Mouse (Mus musculus) cerebellum, postnatal 14 days (tissue): ENCODE results near the gene Fgf22.
A peak's percentile ranks its signal among the peaks of the same experiment; 100 is the strongest.

ENCODE experiments used
- DNase-seq, 2 experiments: peaks; one replicate each; pipeline ENCODE4 v3.0.0; 2021; ENCODE audit warnings: mixed read lengths in 2 of 2

Fgf22 gene

DNA sequence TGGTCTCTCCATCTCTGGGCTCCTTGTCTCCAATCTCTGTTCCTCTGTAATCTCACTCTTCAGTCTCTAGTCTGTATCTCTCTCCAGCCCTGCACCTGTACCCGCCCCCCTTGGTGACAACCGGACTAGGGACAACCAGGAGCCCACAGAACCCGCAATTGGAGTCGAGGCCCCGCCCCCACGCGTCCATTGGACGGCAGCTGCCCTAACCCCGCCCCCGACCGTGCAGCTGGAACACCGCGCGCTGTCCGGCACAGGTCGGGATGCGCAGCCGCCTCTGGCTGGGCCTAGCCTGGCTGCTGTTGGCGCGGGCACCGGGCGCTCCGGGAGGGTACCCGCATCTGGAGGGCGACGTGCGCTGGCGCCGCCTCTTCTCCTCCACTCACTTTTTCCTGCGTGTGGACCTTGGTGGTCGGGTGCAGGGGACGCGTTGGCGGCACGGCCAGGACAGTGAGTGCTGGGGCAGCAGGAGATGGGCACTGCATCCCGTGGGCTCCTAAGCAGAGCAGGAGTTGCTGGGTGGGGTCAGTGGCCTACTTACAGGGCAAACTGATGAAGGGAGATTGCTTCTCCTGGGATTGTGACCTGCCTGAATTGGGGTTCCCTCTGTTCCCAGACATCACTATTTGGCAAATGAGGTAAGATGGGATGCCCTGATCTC lies at the start of gene Fgf22:
Gene Fgf22 (plus strand): TSS at position 221 of the 661 bp plus-strand sequence.
- DNase-seq, result peak; percentile 60 to 73

GRCm38 (mm10) chr10:79705951-79706350 lies 48.9 kb upstream of the Fgf22 start:
- no peak for DNase-seq

DNA sequence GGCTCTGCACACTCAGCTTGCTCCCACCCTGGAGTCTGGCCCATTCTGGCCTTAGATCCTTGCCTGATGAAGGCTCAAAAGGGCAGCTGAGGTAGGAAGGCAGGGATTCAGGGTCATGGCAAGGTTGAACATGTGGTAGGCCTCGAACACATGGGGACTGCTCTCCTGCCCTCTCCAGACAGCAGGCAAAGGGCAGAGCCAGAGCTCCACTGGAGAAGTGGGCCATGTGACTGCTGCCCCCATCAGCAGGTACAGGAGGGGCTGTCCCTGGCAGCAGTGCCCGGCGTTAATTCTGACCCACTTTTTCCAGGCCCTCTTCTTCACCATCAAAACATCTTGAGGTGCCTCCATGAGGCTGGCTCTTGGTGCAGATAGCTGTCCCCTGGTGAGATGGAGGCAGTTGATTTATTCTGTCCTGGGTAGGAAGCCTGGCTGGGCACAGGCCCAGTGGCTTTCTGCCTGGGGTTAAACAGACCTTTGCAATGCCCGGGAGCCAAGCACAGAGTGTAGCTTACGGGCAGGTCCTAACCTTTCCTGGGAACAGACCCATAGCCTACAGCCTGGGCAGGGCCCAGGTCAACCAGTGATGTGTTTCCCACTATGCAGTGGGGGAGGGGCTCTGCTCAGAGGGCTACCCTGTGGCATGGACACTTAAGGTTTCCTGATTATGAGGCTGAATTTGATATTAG lies 48.3 kb upstream of the Fgf22 start:
- DNase-seq, result peak in 1 of 2 experiments; percentile 65

DNA sequence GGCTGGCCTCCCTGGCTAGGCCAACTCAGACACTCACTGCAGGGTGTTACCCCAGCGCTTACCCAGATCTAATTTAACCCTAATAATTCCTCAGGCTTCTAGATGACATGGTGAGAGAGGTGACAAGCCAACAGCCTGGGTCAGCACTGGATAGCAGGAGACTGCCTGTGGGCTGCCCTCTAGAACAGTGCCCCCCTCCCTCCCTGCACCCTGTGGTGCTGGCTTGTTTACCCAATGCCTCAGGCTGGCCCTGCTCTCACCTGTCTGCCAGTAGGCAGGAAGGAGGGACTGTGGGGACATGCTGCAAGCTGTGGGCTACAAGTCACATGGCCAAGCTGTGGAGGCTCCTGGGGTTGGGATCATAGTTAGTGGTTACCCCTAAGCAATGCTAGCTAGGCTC lies 47.7 kb upstream of the Fgf22 start:
- DNase-seq, result peak; percentile 64 to 68

DNA sequence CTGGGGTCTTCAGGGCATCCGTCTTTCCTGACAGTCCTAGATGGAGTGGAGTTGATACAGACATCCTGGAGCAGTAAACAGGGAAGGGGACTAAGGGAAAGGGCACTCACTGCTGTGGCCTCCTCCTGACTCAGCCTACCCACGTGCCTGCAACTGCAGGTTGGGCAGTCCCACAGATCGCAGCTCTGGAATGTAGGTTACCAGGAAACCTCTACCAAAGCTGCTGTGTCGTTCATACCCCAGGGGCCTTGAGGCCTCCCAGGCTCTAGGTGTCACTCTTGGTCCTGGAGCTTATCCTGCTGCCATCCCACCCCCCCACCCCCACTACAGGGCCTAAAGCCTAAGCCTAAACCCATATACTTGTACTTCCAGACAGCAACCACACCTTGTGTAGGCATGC lies 47.1 kb upstream of the Fgf22 start:
- DNase-seq, result no peak

DNA sequence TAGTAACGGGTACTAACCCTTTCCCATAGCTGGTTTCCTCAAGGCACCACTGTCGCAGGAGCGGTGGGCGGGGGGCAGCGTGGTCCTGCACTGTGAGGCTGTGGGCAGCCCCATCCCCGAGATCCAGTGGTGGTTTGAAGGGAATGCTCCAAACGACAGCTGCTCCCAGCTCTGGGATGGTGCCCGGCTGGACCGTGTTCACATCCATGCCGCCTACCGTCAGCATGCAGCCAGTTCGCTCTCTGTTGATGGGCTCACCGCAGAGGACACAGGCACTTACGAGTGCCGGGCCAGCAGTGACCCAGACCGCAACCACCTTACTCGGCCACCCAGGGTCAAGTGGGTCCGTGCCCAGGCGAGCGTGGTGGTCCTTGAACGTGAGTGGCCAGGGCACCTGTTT lies 46.2 kb upstream of the Fgf22 start:
- no peak for DNase-seq

DNA sequence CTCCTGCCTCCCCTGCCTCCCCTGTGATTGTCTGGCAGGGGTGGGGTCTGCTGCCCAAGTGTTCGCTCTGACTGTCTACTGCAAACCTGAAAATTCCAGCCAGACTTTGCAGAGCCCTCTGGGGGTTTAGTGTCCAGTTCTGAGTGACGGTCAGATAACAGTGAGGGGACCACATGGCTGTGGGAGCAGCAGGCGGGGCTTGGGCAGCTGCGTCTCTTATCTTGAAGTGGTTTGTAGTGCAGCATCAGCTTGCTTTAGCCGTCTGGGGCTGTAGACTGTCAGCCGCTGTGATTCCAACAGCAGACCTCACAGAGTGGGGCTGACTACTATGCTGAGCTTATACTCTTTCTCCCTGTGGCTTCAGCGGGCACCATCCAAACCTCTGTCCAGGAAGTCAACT lies 45.6 kb upstream of the Fgf22 start:
- DNase-seq, result no peak

GRCm38 (mm10) chr10:79712029-79712428 lies 42.8 kb upstream of the Fgf22 start:
- DNase-seq, result no peak

GRCm38 (mm10) chr10:79712499-79713126 lies 42.3 kb upstream of the Fgf22 start:
- peak; percentile 90 to 96 for DNase-seq

DNA sequence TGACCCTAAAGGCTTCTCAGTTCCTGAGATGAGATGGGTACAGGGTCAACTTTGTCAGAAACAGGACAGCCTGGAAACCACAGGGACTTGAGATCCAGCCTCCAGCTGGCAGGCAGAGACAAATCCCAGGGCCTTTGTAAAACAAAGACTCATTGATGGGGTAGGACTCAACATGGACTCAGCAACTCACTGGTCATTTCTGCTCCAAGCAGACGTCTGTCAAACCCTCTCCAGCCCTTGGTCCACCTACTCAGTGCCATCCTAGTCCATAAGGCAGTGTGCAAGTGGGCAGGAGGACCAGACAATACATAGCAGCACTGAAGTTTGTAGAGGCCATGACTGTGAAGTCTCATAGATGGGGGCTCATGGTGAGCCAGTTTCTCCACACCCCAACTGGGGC lies 41.7 kb upstream of the Fgf22 start:
- DNase-seq, result no peak

GRCm38 (mm10) chr10:79714996-79715395 lies 39.9 kb upstream of the Fgf22 start:
- peak; percentile 54 to 78 for DNase-seq

- DNase-seq, result peak; percentile 69 to 74
These were observed 38.5 kb upstream of the Fgf22 start, which contains the start of gene Hcn2 for GRCm38 (mm10) chr10:79716254-79716987. Gene Hcn2 (plus strand): TSS chr10:79716634.

GRCm38 (mm10) chr10:79716988-79717355 lies 37.9 kb upstream of the Fgf22 start:
- peak; percentile 63 to 65 for DNase-seq

DNA sequence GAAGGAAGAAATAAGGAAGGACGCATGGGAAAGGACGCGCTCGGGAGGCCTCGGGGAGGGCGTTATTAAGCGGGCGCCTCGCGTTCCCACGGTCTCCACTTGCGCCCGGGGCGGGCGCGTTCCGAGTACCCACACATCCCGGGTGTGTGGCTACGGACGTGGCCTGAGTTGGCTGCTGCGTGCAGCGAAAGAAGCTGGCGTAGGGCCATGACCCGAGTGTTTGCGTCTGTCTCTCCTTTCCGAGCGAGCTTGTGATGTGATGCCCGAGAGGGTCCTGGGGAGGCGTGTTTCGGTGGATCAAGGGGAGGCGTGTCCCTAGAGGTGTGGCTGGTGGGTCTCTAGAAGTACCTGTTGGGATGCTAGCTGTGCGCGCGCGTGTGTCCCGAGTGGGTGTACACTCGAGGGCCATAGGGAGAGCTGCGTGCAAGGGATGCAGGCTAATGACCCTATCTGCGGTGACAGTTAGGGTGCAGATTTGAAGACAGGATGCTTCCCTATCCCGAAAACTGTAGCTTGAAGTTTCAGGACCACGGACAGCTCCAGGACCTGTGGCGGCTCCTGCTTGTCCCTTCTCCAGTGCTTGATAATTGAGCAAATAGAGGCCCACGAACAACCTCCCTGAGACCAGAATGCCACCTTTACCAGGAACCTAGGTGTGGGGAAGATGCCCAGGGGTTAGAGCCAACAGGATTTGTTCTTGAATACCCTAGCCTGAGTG lies 37.1 kb upstream of the Fgf22 start:
- DNase-seq, result peak; percentile 65 to 78

DNA sequence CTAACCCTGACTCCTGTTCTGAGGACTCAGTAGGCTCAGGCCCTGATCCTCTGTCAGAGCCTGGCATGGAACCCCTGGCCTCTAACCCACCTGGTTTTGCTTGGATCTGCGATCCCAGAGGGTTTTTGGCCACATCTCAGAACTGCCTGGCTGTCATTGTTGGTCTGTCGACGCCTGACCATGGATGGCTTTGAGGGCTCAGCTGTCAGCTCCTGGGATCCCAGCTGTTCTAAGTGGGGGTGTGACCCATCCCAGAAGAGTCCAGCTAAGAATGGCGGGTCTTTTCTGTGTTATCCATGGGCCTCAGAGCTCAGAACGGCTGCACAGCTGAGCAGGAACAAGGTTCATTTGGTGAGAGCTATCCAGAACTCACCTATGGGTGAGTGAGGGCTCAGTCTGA lies 33.8 kb upstream of the Fgf22 start:
- no peak for DNase-seq

DNA sequence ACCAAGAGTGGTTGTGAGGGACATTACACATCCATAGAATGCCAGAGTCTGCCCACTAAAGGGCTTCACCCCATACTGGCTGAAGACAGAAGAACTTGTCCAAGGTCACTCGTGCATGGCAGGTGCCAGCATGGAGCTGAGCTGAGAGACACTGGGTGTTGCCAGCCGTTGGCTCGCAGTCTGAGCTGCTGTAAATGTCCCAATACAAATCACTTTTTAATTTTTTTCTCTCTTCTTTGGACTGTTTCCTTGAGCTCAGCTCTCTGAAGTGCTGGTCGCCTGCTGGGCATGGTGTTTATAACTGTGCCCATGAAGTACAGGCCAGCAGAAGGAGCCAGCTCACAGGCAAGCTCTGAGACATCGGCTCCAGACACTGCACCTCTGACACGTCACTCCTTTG lies 31.8 kb upstream of the Fgf22 start:
- DNase-seq, result peak in 1 of 2 experiments; percentile 53

DNA sequence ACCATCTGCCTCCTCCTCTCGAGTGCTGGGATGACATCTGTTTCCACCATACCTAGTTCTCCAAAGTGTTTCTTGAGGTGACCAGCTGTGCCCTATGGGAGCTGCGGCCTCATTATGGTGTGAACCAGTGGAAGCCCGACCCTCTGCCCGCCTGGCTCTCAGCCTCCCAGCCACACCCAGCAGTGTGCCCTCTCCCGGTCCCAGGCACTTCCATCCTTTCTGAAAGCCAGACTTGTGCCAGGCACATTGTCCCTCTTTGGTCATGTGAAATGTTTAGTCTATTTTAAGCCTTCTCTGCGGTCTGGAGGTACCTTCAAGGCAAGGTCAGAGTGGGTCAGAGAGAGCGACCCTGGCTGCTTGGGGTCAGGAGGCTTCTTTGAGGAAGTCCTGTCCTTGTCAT lies 31.2 kb upstream of the Fgf22 start:
- no peak for DNase-seq

DNA sequence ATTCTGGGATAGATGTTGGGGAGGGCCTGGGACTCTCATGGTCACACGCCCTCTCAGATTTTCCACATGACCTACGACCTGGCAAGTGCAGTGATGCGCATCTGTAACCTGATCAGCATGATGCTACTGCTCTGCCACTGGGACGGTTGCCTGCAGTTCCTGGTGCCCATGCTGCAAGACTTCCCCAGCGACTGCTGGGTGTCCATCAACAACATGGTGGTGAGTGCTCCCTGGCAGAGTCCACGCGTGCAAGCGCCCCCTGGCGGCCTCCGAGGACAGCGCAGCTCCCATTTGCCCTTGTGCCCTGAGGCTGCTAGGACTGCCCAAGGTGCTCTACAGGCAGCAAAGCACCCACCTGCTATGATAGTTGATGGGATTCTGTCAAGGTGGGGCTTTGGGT lies 28.8 kb upstream of the Fgf22 start:
- DNase-seq, result peak; percentile 50 to 76

- DNase-seq, result no peak
These were observed 26.3 kb upstream of the Fgf22 start for GRCm38 (mm10) chr10:79728323-79729249.

DNA sequence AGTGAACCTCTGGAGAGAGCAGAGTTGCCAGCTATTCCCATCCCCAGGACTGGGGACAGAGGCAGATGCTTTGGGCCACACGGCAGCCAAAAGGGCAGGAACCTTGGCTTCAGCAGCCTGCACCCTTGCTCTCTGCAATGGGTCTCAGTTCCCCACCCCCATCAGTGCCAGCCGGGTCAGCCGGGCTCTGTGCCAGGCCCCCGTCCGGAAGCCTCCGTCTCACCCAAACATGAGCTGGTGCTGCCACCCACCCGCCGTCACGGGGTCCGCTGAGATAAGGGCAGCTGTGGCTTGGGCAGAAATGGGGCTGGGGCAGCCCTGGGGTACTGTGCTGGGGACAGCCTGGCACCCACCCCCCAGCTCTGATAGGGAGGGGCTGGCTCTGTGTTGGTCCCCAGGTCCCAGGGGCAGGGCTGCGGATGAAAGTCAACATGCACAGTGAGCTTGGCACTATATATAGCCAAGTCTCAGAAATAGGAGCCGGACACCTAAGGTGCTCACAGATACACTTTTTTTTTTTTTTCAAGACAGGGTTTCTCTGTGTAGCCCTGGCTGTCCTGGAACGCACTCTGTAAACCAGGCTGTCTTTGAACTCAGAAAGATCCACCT lies 25.4 kb upstream of the Fgf22 start:
- DNase-seq, result peak; percentile 51 to 62

DNA sequence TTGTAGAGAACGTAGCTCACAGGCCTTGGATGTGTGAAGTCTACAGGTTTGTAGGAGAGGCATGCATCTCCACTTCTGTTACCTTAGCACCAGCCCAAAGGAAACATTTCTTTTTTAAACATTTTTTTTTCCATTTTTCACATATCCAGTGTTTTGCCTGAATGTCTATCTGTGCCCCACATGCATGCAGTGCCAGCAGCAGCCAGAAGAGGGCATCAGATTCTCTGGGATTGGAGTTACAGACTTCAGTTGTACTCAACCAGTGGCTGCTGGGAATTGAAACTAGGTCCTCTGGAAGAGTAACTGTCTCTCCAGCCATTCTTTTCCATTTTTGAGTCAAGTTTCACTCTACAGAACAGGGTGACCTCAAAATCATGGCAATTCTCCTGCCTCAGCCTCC lies 22.4 kb upstream of the Fgf22 start:
- peak; percentile 61 to 76 for DNase-seq
